ENCODE assay signal across 9 mouse cellular contexts in the genomic region with DNA sequence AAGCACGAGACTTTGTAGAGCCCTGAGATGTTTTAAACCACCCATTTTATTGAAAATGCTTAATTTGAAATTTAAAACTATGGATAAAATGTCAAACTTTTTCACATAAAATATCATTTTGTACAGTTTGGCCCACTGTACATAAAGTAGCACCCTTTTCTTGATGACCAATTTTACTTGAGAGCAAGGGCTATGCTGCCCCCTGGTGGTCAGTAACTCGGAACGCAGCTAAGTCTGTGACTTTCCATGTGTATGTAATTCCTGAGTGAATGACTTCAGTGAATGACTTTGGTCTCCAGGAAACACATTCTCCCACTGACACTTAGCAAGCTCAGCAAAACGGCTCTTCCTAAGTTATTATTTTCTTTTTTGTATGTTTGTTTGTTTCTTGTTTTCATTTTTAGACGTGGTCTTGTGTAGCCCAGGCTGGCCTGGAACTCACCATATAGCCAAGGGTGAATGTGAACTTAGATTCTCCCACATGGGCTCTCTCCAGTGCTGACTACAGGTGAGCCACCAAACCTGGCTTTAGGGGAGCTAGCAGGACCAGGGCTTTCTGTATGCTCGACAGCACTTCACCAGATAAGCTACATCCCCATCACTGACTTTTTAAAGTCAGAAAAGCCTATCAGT. TPM values are rescaled to one million over a fixed set of nuclear protein-coding genes. Genes with fewer than 3 reads are reported as not detected.
DNase-seq lines count a peak whose midpoint lies in the region; ATAC-seq and TF ChIP-seq lines count a peak whose summit lies in the region.
"Had no signal": no experiment of that assay in that cellular context is flagged by ENCODE, and none has a peak within 500 bp of the region (broad histone marks: within the 10 kb centered on the region; RNA-seq: fewer than 3 reads in every experiment).

No protein-coding gene starts in this region.

- peak; percentile 73 for TF ChIP-seq CTCF in lung, adult 2 months (IDR thresholded peaks at IDR 0.05; ENCODE audit: insufficient read depth, low read length)

- no peaks in the 10 kb centered on the region for H3K4me1 ChIP-seq in lung, adult 2 months (ENCODE audit: control insufficient read depth, insufficient read depth, low read length)
- H3K4me1 ChIP-seq: lung, embryonic 15.5 days had no signal

- peak; percentile 66 for ATAC-seq in CD4-positive, CD25-positive, alpha-beta regulatory T cell, adult 4 months
- ATAC-seq in activated CD4-positive, CD25-positive, alpha-beta regulatory T cell, adult 4 months, result no peak

- H3K4me3 ChIP-seq in lung, adult 2 months (replicated peaks; ENCODE audit: extremely low read depth, low read depth, low read length), result no peak overlapping the region
- H3K4me3 ChIP-seq: lung, embryonic 15.5 days had no signal

- TF ChIP-seq POLR2A in lung, adult 2 months (IDR thresholded peaks at IDR 0.05; ENCODE audit: borderline replicate concordance, extremely low read depth, low read depth, low read length), result no peak

- peak; percentile 57 for DNase-seq in Muller cell, postnatal 12 days (ENCODE audit: inconsistent ontology term)
- DNase-seq in cerebellum, adult 9-11 months, result peak; percentile 38
- peak; percentile 39 to 61 for DNase-seq in frontal cortex, postnatal 25 days (ENCODE audit: low spot score in 2 of 2)
- DNase-seq in kidney, postnatal 25 days, result peak; percentile 72 to 85
- DNase-seq in lung, adult 2 months, result peak; percentile 37
- DNase-seq in right cerebral cortex, adult 2 months (ENCODE audit: low spot score in 2 of 2), result peak; percentile 67 to 70

- WGBS in lung, adult 2 months, result 31% methylated on average over 6 of the region's 6 CpGs

RNA-seq across cellular contexts. Expression of gene B4galnt3, which starts 30.1 kb away (rescaled TPM):
- polyA plus RNA-seq in CD4-positive, CD25-positive, alpha-beta regulatory T cell, adult 4 months (2017; shearing (Covaris generic)), result not detected
- 0.19 and 0.39 TPM in 2 replicates for polyA plus RNA-seq in lung, adult 2 months (2012; rRNA removed)
- polyA plus RNA-seq in activated CD4-positive, CD25-positive, alpha-beta regulatory T cell, adult 4 months (2017; shearing (Covaris generic)), result under 1 TPM in 1 of 2 experiments, not detected in 1; 0.13 TPM

RNA-seq across cellular contexts. Expression of gene D330020A13Rik, which starts 30.2 kb away (rescaled TPM):
- not detected for polyA plus RNA-seq in CD4-positive, CD25-positive, alpha-beta regulatory T cell, adult 4 months (2017; shearing (Covaris generic))
- not detected in 2 replicates for polyA plus RNA-seq in lung, adult 2 months (2012; rRNA removed)
- polyA plus RNA-seq in activated CD4-positive, CD25-positive, alpha-beta regulatory T cell, adult 4 months (2017; shearing (Covaris generic)), result not detected

RNA-seq across cellular contexts. Expression of gene Kdm5a, which starts 39.5 kb away (rescaled TPM):
- 10 to 100 TPM; 82.2 to 92.8 TPM for polyA plus RNA-seq in CD4-positive, CD25-positive, alpha-beta regulatory T cell, adult 4 months (2017; shearing (Covaris generic))
- polyA plus RNA-seq in lung, adult 2 months (2012; rRNA removed), result 3.5 and 5.8 TPM in 2 replicates
- 10 to 100 TPM; 65.3 to 71.4 TPM for polyA plus RNA-seq in activated CD4-positive, CD25-positive, alpha-beta regulatory T cell, adult 4 months (2017; shearing (Covaris generic))

RNA-seq across cellular contexts. Expression of gene Ccdc77, which starts 39.8 kb away (rescaled TPM):
- polyA plus RNA-seq in CD4-positive, CD25-positive, alpha-beta regulatory T cell, adult 4 months (2017; shearing (Covaris generic)), result 10 to 100 TPM in 1 of 2 experiments, 1 to 10 TPM in 1; 8.9 to 15.0 TPM
- polyA plus RNA-seq in lung, adult 2 months (2012; rRNA removed), result 3.0 and 3.5 TPM in 2 replicates
- polyA plus RNA-seq in activated CD4-positive, CD25-positive, alpha-beta regulatory T cell, adult 4 months (2017; shearing (Covaris generic)), result 1 to 10 TPM; 8.5 to 8.9 TPM
